Mouse (Mus musculus) retina, postnatal 7 days (tissue): Measurements from ENCODE around the gene Dok5.

Experiments
- DNase-seq: peaks from one replicate; pipeline ENCODE4 v3.0.0-alpha.2; 2012; ENCODE audit warnings: low read depth, low spot score

Gene Dok5

DNA sequence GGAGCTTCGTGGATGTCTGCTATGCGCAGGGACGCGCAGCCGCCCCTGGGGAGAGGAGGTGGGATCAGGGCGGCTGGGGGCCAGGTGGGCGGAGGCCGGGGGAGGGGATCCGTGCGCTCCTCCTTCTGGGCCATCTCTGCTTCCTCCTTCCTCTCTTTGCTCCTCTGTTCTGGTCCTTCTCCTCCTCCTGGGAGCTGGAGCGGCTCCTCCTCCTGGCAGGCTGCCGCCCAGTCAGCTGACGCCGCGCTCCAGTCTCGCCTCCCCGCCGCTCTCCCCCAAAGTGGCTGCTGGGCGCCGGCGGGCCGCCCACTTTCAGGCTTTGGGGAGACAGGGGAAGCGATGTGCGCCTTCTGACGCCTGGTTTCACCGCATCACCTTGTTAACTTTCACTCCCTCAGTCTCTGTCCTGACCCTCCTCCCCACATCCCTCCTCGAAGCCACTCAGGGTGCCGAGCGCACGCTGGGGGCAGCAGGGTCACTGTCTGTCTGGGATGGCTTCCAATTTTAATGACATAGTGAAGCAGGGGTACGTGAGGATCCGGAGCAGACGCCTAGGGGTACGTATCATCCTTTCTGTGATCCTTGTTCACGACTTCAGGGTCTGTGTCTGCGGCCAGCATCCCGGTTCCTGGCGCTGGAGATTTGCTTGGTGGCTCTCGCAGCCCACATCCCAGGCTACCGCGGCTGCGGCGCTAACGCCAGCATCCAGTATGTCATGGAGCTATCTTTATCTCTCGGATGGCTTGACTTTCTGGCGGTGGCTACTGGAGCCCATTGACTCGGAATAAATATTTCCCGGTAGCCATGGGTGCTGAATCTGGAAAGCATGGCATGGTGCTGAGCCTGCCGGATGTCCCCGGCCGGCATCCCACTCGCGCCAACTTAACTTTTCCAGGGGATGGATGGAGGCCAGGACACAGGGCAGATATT is at the start of gene Dok5:
Dok5 (plus strand) TSS at position 176 of the 930 bp plus-strand sequence.
- no peak for DNase-seq

DNA sequence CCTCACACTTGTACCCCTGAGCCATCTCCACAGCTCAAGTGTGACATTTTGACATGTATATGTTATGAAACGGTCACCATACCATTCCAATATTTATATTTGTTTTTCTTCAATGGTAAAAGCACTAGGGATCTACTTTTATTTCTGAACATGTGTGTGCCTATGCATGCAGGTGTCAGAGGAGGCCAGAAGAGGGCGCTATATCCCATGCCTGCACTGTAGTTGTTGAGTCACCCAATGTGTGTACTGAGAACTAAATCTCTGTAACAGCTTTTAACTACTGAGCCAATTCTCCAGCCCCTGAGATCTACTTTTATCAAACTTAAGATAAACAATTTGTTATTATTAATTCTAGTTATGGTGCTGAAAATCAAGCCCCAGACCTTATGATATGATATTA is 48.2 kb upstream of the Dok5 start:
- no peak for DNase-seq

DNA sequence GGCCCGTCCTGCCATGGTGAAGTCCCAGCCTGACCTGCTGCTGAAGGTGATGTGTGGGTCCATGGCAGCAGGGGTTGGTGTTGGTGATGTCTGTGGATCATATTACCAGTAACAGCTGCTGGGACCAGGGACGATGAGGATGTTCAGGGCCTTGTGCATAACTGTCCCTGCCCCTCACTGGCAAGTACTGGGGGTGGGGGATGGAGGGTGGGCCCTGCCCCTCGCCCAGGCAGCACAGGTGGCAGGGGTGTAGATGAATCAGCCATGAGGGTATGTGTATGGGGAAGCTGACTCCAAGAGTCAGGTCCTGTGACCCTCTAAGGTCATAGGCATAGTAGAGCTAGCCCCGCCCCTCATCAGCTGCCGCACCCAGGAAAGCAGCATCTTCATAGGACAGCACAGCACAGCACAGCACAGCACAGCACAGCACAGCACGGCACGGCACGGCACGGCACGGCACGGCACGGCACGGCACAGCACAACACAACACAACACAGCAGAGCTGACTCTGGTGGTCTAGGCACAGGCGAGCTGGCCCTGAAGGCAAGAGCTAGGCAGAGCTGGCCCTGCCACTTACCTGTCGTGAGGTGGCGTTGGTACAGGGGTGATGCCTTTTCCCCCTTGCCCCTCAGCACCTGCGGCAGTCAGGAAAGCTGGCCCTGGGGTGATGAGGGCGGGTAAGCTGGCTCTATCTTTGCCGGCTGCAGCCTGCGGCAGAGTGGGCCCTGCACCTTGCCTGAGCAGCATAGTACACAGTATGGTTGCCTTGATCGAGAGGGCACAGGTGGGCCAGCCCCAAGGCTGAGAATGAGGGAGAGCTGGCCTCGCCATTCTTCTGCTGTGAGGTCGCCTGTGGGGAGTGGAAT is 36.3 kb upstream of the Dok5 start:
- DNase-seq = no peak

DNA sequence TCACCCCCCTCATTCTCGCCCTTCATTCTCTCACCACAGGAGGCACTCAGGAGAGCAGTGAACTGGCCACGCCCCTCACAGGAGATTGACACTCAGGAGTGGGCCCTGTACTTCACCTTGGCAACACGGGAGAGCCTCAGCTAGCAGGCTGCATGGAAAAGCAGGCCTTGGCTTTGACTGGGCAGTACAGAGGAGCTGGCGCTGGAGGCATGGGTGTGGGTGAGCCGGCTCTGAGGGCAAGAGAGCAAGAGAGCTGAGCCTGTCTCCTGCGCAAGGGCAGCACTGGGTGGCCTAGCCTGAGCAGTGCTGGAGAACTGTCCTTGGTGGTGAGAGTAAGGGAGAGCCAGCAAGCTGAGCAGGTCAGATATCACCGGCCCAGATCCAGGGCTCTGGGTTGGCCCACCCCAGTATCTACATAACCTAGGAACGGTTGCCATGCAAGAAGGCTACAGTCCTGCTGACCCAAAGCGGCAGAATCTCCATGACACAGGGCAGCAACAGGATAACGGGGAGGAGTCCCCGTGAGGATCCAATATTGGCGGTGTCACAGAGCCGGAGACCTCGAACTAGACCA is 35.6 kb upstream of the Dok5 start:
- DNase-seq = no peak

DNA sequence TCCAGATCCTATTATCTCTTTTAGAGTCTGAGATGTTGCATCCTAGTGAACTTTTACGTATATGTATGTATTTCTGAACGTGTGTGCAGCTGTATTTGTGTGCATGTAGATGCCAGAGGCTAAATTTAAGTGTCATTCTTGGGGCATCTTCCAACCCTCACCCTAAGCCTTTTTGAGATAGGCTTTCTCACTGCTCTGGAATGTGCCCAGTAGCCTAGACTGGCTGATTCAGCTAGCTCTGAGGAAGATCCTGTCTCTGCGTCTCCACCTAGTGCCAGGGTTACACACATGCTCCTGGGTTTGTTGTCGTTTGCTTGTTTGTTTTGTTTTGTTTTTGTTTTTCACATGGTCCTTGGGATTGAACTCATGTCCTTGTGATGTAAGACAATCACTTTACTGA is 31.1 kb upstream of the Dok5 start:
- no peak for DNase-seq

DNA sequence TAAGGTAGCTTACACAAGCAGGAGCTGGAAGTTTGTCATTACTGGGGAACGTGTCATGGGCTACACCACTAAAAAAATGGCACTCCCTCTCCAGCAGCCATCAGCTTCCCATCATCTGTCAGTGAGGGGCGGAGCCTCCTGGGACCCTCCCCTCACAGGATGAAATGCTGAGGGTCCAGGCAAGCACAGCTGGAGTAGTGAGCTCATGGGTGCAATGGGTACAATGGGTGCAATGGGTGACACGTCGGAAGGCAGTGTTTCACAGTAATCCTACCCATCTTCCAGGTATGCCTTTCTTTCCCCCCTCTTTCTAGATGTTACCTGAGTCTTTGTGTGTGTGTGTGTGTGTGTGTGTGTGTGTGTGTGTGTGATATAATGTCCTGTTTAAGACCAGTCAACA is 25.1 kb upstream of the Dok5 start:
- DNase-seq = no peak

DNA sequence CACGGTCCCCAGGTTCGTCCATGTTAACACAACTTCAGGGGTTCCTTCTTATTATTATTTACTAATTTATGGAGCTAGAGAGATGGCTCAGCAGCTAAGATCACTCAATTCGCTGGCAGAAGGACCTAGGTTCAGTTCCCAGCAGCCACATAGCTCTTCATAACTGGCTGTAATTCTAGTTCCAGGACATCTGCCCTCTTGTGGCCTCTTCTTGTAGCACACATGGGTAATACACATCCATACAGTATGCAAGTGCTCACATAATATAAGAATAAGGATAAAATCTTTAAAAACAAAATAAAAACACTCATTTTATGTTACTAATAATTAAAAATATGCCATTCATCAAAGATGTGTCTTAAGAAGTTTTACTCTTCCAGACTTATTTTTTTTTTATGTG is 23.9 kb upstream of the Dok5 start:
- DNase-seq = no peak

DNA sequence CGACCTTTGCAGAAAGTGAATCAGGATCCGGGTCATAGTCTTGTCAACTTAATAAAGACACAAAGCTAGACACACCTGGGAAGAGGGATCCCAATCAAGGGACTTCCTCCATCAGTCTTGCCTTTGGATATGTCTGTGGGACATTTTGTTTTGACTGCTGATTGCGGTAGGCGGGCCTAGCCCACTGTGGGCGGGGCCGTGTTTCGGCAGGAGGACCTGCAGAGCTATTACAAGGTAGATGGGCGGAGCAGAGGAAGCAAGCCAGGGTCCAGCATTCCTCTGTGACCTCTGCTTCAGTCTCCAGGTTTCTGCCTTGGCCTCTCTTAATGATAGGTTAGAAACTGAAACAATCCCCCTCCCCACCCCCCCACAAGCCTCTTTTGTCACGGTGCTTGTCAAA is 22.7 kb upstream of the Dok5 start:
- DNase-seq = no peak

DNA sequence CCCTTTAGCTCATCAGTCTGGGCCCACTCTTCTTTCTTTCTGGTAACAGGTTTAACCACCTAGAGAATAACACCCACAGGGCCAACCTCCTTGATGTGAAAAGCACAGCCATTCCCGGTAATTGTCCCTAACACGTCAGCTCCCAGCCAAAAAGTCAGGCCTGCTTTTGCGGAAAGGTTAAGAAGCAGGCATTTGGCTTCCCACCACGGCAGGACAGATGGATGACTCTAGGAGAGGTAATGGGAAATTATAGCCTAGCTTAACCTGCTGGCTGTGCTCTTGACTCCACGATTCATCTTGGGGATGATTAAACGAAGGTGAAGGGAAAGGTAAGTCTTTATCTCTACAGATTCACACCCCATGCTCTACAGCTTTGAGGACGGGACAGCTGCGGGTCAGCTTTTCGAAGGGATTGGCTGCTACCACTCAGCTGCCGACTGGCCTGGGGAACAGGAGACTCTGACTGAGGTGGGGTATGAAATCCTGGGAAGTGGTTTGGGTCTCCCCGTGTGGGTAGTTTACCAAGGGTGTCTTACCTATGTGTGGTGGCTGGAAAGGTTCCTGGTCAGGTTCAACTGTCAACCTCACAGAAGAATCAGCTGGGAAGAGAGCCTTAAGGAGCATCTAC is 18.8 kb upstream of the Dok5 start:
- no peak for DNase-seq

DNA sequence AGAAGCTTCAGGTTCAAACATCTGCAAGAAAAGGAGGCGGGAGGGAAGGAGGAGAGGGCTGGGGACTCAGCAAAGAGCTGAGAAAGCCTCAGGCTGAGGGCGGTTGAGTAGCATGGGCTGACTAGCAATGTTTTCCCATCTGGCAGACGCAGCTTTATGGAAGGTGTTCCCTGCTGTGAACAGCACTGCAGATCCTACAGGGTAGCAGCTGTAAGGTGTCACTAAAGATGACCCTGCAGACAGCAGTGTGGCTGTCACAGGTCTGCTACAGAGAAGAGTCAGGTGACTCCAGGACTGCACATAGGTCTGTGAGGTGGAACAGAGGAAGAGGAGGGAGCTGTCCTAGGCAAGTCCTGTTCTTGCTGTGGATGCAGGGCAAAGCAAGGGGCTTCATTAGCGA is 11.2 kb upstream of the Dok5 start:
- no peak for DNase-seq

DNA sequence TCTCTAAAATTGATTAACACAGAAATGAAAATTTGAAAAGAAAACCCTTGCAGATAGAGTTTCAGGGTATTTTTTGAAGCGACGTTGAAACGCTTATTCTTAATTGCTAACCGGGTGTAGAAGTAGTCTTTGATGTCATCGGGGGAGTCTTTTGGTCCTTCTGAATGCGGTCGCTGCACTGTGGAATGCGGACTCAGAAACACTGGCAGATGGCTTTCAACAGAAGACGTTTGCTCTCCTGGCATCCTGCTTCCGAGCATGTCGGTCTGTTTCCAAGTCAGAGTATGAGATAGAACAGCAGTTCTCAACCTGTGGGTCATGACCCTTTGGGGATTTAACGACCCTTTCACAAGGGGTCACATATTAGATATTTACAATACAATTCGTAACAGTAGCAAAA is 7.5 kb upstream of the Dok5 start:
- no peak for DNase-seq

DNA sequence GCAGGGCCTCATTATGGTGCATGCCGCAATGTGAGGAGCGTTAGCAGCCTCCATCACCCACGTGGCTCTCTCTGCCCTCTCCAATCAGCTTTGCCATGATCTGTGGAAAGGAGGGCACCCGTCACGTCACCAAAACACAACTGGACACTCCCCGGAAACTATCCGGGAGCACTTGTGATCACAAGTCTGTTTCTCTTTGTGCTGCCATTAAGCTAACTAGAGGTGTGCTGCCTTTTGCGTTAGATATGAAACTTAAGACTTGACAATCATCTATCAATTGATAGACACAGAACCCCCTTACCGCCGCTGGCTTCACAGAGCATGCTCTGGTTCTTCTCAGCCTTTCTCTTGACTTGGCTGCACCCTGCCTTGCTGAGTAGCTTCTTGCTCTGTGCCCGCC is 6.9 kb upstream of the Dok5 start:
- DNase-seq = no peak

DNA sequence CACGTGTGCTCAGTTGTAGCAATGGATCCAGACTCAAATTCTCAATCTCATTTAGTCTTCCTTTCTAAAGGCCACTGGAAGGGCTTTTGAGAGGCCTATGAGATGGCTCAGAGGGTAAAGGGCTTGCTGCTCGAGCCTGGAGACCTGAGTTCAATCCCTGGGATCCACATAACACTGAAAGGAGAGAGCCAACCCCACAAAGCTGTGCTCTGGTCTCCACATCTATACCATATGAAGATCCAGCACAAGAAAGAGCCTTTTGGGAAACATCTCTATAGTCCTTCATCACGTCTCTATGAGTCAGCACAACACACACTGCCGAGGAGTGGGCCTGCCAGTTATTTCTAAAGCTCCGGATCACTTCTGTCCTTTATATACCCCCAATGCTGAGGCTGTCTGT is 5.8 kb upstream of the Dok5 start:
- DNase-seq = no peak

DNA sequence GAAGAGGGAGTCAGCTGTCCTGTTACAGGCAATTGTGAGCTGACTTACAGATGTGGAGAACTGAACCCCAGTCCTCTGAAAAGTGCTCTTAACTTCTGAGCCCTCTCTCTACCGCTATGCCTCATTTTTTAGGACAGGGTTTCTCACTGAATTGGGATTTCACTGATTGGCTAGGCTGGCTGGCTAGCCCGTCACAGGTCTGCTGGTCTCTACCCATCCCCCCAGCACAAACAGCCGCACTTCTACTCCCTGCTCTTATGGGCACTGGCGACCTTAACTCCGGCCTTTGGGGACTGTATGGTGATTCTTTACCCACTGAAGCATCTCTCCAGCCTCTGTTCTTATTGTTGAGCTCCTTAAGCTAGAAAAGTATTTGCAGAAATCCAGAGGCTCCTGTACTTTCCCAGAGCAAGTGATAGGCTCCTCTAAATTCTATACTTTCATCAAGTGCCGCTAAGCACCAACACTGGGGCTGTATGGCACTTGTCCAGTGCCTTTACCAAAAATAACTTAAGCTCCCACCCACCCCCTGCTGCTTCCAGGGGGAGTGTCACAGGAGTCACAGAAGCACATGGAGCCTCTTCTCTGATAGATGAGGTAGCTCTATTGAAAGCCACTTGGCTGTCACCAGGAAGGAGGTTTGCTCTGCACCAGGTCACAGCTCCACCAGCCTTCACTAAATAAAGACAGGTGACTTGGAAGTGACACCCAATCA is 4.5 kb upstream of the Dok5 start:
- DNase-seq = no peak

DNA sequence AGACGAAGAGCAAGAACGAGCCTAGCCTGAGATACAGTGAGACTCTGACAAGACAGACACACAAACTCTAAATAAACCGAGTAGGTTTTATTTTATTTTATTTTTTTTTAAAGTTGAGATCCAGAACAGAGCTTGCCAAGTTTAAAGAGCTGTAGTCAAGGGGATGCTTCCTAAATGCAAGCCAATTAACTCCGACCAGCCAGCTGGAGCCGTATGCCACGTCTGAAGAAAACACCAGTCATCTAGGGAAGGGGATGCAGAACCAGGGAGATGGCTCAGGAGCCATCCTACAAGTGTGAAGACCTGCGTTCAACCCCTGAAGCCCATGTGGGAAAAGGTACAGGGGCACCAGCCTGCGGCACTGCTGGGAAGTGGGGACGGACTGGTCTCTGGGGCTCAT is 2.7 kb upstream of the Dok5 start:
- DNase-seq = no peak

DNA sequence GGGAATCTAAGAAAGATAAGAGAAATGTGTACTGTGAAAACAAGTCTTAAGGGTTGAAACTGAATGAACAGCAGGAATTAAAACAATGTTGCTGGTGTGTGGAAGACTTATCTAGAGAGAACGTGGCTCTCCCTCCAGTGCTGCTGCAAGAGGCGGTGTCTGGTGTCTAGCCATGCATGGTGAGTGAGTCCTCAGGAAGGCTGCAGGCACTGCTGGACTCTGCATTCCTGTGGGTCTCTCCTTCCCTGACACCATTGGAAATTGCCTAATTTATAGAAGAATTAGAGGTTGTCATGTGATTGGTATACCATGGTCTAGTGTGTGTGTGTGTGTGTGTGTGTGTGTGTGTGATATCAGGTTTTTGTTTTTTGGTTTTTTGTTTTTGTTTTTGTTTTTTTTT is 1.9 kb upstream of the Dok5 start:
- no peak for DNase-seq

DNA sequence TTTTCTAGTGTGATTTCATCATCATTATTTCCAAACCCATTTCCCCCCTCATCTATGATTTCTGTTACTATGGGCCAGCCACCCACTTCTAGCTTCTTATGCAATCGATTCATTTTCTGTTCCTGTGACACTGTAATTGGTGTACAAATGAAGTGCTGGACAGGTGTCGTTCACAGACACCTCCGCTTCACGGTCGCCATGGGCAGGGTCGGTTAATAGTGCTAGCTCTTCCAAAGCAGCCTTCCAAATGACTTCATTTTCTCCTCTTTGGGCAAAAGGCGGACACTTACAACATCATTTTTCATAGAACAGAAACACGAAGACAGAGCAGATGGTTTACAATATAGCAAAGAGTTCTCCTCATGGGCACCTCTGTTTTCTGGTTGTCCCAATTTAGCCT is 1.5 kb upstream of the Dok5 start:
- no peak for DNase-seq

DNA sequence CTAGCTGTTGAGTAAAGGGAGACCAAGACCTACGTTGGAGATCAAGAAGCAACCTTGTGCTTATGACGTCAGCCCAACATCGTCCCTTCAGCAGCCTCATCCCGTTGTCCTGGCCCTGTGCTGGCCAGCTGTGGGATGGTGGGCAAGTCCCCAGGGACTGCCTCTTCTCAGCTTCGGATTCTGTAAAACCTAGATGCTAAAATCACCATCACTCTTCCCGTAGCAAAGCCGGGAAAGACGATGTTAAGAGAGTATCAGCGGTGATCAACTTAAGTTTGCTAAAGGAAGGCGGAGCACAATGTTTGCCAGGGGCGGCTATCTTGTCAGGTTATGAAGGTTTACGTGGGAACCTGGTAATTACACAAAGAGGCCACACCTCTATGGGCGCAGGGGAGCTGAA is 826 bp upstream of the Dok5 start:
- no peak for DNase-seq

DNA sequence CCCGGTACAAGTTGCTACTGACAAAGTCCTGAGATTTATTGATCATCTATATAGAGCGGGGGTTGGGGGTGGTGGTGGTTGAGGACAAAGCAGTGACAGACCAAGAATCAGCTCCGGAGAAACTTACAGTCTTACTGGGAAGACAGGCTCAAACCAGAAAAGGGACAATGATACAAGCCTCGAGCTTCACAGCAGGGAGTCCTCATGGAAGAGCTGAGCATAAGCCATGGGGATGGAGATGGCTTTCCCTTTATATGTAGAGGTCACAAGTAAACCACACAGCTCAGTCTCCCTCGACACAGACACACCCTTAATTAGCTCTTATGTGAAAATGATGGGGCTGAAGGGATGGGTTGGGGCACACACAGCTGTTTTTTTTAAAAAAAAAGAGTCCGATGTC is 402 bp upstream of the Dok5 start:
- no peak for DNase-seq

DNA sequence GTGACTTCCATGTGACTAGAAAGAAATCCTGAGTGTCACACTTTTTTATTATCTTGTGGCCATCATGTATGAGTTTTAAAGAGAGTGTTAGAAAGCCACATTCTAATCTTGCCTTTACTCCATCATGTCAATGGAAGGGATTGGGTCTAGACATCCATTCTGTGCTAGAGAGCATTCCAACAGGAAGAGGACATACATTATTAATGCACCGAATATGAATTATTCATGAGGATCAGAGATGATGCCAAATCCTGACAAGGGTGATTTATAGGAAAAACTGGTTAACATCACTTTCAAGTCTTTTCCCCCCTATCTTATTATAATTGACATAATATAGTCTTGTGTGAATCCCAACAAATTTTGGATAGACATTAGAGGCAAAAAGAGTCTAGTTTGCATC is 2.1 kb downstream of the Dok5 start:
- DNase-seq = no peak

DNA sequence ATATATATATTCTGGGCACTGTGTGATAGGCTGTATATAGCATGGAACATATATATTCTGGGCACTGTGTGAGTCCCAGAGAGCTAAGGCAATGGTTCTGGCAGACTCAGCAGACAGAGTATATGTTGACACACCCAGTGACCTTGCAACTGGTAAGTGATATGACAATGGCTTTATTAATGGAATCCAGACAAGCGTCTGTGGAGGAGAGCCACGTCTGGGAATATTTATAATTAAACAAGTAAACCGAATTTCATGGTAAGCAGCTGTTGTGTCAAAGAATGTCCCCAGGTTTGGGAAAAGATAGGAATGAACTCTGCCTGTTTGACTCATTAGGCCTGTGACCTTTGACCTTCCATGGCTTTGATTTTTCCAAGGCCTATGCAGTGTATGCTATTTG is 2.8 kb downstream of the Dok5 start:
- no peak for DNase-seq
